Mouse (Mus musculus): ENCODE results near the gene Disc1. TPM values are rescaled to one million over a fixed set of nuclear protein-coding genes. Genes with fewer than 3 reads are reported as not detected.
A peak's percentile ranks its signal among the peaks of the same experiment; 100 is the strongest.

Gene Disc1
- total and polyA plus RNA-seq, 2 experiments from 2014 or later, result 1.2 to 5.2 TPM

- Histone ChIP-seq H3K4me1 (ENCODE audit: control insufficient read depth, insufficient read depth) (no peaks in the 10 kb centered on the region), H3K36me3 (replicated peaks; ENCODE audit: control insufficient read depth, insufficient read depth, low read length) (peaks cover 87% of the 10 kb centered on the region), H3K27ac (ENCODE audit: low read depth) (no peak overlapping the region), H3K9me3 (replicated peaks; ENCODE audit: control insufficient read depth, low read length) (no peaks in the 10 kb centered on the region), H3K27me3 (ENCODE audit: control insufficient read depth, insufficient read depth, low read length) (no peaks in the 10 kb centered on the region), H3K9ac (replicated peaks; ENCODE audit: low read depth, low read length) (no peak overlapping the region), H3K4me3 (ENCODE audit: low read depth, low read length) (no peak overlapping the region), H3K4me2 (ENCODE audit: low read depth, low read length) (no peak overlapping the region)
- 72% methylated on average over 5 of the region's 5 CpGs for WGBS
- DNase-seq (ENCODE audit: low spot score), result no peak
- no peak for ATAC-seq (ENCODE audit: insufficient read depth, low read depth)
- TF ChIP-seq CTCF (IDR thresholded peaks at IDR 0.05; ENCODE audit: low read depth), result no peak
- no peak for TF ChIP-seq EP300 (IDR thresholded peaks at IDR 0.05; ENCODE audit: low read depth)
Measured at GRCm38 (mm10) chr8:125031276-125031675, 22.7 kb upstream of the Disc1 start.

- no peaks in the 10 kb centered on the region for H3K9me3 ChIP-seq (replicated peaks; ENCODE audit: control insufficient read depth, low read length)
- 35% methylated on average over 8 of the region's 8 CpGs for WGBS
- H3K4me2 ChIP-seq (ENCODE audit: low read depth, low read length), result no peak overlapping the region
- H3K4me3 ChIP-seq (ENCODE audit: low read depth, low read length), result no peak overlapping the region
- ATAC-seq (ENCODE audit: insufficient read depth, low read depth) (peak; percentile 67; the same call in 1 of the 2 replicates), DNase-seq (ENCODE audit: low spot score) (peak; percentile 41)
- H3K36me3 ChIP-seq (replicated peaks; ENCODE audit: control insufficient read depth, insufficient read depth, low read length), result peaks cover 66% of the 10 kb centered on the region
- H3K9ac ChIP-seq (replicated peaks; ENCODE audit: low read depth, low read length), result no peak overlapping the region
- H3K4me1 ChIP-seq (ENCODE audit: control insufficient read depth, insufficient read depth), result no peaks in the 10 kb centered on the region
- TF ChIP-seq EP300 (IDR thresholded peaks at IDR 0.05; ENCODE audit: low read depth), result no peak
- peak; percentile 83 for TF ChIP-seq CTCF (IDR thresholded peaks at IDR 0.05; ENCODE audit: low read depth)
- H3K27ac ChIP-seq (ENCODE audit: low read depth), result no peak overlapping the region
- H3K27me3 ChIP-seq (ENCODE audit: control insufficient read depth, insufficient read depth, low read length), result no peaks in the 10 kb centered on the region
Measured at GRCm38 (mm10) chr8:125034669-125035068, 19.3 kb upstream of the Disc1 start.

- H3K4me1 ChIP-seq (ENCODE audit: control insufficient read depth, insufficient read depth), result no peaks in the 10 kb centered on the region
- peaks cover 46% of the 10 kb centered on the region for H3K36me3 ChIP-seq (replicated peaks; ENCODE audit: control insufficient read depth, insufficient read depth, low read length)
- H3K4me2 ChIP-seq (ENCODE audit: low read depth, low read length), result no peak overlapping the region
- no peak for DNase-seq (ENCODE audit: low spot score)
- no peaks in the 10 kb centered on the region for H3K9me3 ChIP-seq (replicated peaks; ENCODE audit: control insufficient read depth, low read length)
- H3K4me3 ChIP-seq (ENCODE audit: low read depth, low read length), result no peak overlapping the region
- H3K27me3 ChIP-seq (ENCODE audit: control insufficient read depth, insufficient read depth, low read length), result no peaks in the 10 kb centered on the region
- no peak overlapping the region for H3K9ac ChIP-seq (replicated peaks; ENCODE audit: low read depth, low read length)
- ATAC-seq (ENCODE audit: insufficient read depth, low read depth), result no peak
- TF ChIP-seq EP300 (IDR thresholded peaks at IDR 0.05; ENCODE audit: low read depth) (peak; percentile 67; the same call in 1 of the 2 replicates), CTCF (IDR thresholded peaks at IDR 0.05; ENCODE audit: low read depth) (no peak)
- 61% methylated on average over 7 of the region's 7 CpGs for WGBS
- 0 out of 2 replicates have a peak overlapping the region, but pooled peaks have one; percentile 13 for H3K27ac ChIP-seq (ENCODE audit: low read depth)
Measured at GRCm38 (mm10) chr8:125037081-125037480, 16.9 kb upstream of the Disc1 start.

- H3K4me2 ChIP-seq (ENCODE audit: low read depth, low read length), result no peak overlapping the region
- no peaks in the 10 kb centered on the region for H3K9me3 ChIP-seq (replicated peaks; ENCODE audit: control insufficient read depth, low read length)
- WGBS, result 69% methylated on average over 15 of the region's 15 CpGs
- H3K4me1 ChIP-seq (ENCODE audit: control insufficient read depth, insufficient read depth), result no peaks in the 10 kb centered on the region
- H3K36me3 ChIP-seq (replicated peaks; ENCODE audit: control insufficient read depth, insufficient read depth, low read length), result peaks cover 31% of the 10 kb centered on the region
- H3K4me3 ChIP-seq (ENCODE audit: low read depth, low read length), result no peak overlapping the region
- no peak overlapping the region for H3K9ac ChIP-seq (replicated peaks; ENCODE audit: low read depth, low read length)
- ATAC-seq (ENCODE audit: insufficient read depth, low read depth) (peak; percentile 51), DNase-seq (ENCODE audit: low spot score) (no peak)
- no peak for TF ChIP-seq CTCF (IDR thresholded peaks at IDR 0.05; ENCODE audit: low read depth)
- TF ChIP-seq EP300 (IDR thresholded peaks at IDR 0.05; ENCODE audit: low read depth), result peak; percentile 71; the same call in 1 of the 2 replicates
- H3K27me3 ChIP-seq (ENCODE audit: control insufficient read depth, insufficient read depth, low read length), result no peaks in the 10 kb centered on the region
- H3K27ac ChIP-seq (ENCODE audit: low read depth), result no peak overlapping the region
Measured at GRCm38 (mm10) chr8:125038731-125039130, 15.3 kb upstream of the Disc1 start.

- DNase-seq (ENCODE audit: low spot score) (no peak), ATAC-seq (ENCODE audit: insufficient read depth, low read depth) (no peak)
- H3K36me3 ChIP-seq (replicated peaks; ENCODE audit: control insufficient read depth, insufficient read depth, low read length), result peaks cover 18% of the 10 kb centered on the region
- H3K27me3 ChIP-seq (ENCODE audit: control insufficient read depth, insufficient read depth, low read length), result no peaks in the 10 kb centered on the region
- no peak overlapping the region for H3K9ac ChIP-seq (replicated peaks; ENCODE audit: low read depth, low read length)
- TF ChIP-seq CTCF (IDR thresholded peaks at IDR 0.05; ENCODE audit: low read depth), result no peak
- no peak for TF ChIP-seq EP300 (IDR thresholded peaks at IDR 0.05; ENCODE audit: low read depth)
- H3K4me2 ChIP-seq (ENCODE audit: low read depth, low read length), result no peak overlapping the region
- H3K4me1 ChIP-seq (ENCODE audit: control insufficient read depth, insufficient read depth), result no peaks in the 10 kb centered on the region
- no peak overlapping the region for H3K4me3 ChIP-seq (ENCODE audit: low read depth, low read length)
- WGBS, result 58% methylated on average over 15 of the region's 15 CpGs
- no peak overlapping the region for H3K27ac ChIP-seq (ENCODE audit: low read depth)
- no peaks in the 10 kb centered on the region for H3K9me3 ChIP-seq (replicated peaks; ENCODE audit: control insufficient read depth, low read length)
Measured at GRCm38 (mm10) chr8:125040587-125041375, 13.2 kb upstream of the Disc1 start.
